Mouse (Mus musculus) liver, embryonic 16.5 days (tissue): ENCODE measurements around the gene Galnt10. TPM values are rescaled to one million over a fixed set of nuclear protein-coding genes. Genes with fewer than 3 reads are reported as not detected.
"Not testable (repeated sequence)": the region's sequence is repeated elsewhere in the genome, so short reads cannot be mapped to it uniquely, and the experiment has no call there.

Source experiments
- ATAC-seq: fragments of 200-750 bp; cut with Nextera tagmentation; 2 replicates; pipeline ENCODE4 v1.8.0; 2017; ENCODE audit warnings: low read depth, mild to moderate bottlenecking, moderate number of reproducible peaks, moderate library complexity
- H3K27ac ChIP-seq: fragments of 300-500 bp; sonication (generic); 2 replicates; pipeline ENCODE4 v1.5.1; 2014; ENCODE audit warnings: mild to moderate bottlenecking, low read length
- H3K27me3 ChIP-seq: fragments of 300-500 bp; sonication (generic); 2 replicates; pipeline ENCODE4 v1.6.1; 2014; ENCODE audit warnings: low read depth, low read length, mixed read lengths; ENCODE audit not compliant: control insufficient read depth, insufficient read depth
- H3K36me3 ChIP-seq: fragments of 300-500 bp; sonication (generic); 2 replicates; pipeline ENCODE4 v1.6.1; 2014; ENCODE audit warnings: mild to moderate bottlenecking; ENCODE audit not compliant: control insufficient read depth, insufficient read depth
- H3K4me1 ChIP-seq: fragments of 300-500 bp; sonication (generic); 2 replicates; pipeline ENCODE4 v1.6.1; 2014; ENCODE audit warnings: low read depth, low read length, mixed read lengths; ENCODE audit not compliant: control insufficient read depth
- H3K4me2 ChIP-seq: fragments of 300-500 bp; sonication (generic); 2 replicates; pipeline ENCODE4 v1.6.1; 2014; ENCODE audit warnings: low read depth, low read length, mixed read lengths
- H3K4me3 ChIP-seq: fragments of 300-500 bp; sonication (generic); 2 replicates; pipeline ENCODE4 v1.5.1; 2014; ENCODE audit warnings: low read depth, mild to moderate bottlenecking, low read length
- H3K9ac ChIP-seq: fragments of 300-500 bp; sonication (generic); 2 replicates; pipeline ENCODE4 v1.6.1; 2014; ENCODE audit warnings: low read depth, low read length
- H3K9me3 ChIP-seq: fragments of 300-500 bp; sonication (generic); replicated peaks from 2 replicates; pipeline ENCODE4 v1.6.1; 2016; ENCODE audit warnings: low read length; ENCODE audit not compliant: control insufficient read depth
- WGBS: fragments of 180-500 bp; shearing (Covaris S2); extraction: QIAGEN DNeasy Blood & Tissue Kit; methylation state at CpG from one replicate; pipeline ENCODE4 v1.1.7; 2014; ENCODE audit not compliant: insufficient replicate concordance; 5-methylcytosine and 5-hydroxymethylcytosine counted together
- polyA plus RNA-seq: library from polyadenylated mRNA; unstranded; fragments of >200 nt; fragmentation: Nextera tagmentation; extraction: Ambion mirVana; gene quantifications from 2 replicates; pipeline ENCODE4 v1.2.1, GENCODE M21; 2015

The Galnt10 gene
- polyA plus RNA-seq, 1 experiment from 2014 or later = 26.3 TPM

- no peak overlapping the region for H3K27ac ChIP-seq
- H3K4me1 ChIP-seq = no peaks in the 10 kb centered on the region
- H3K4me2 ChIP-seq = no peak overlapping the region
- H3K4me3 ChIP-seq = no peak overlapping the region
- no peaks in the 10 kb centered on the region for H3K36me3 ChIP-seq
- H3K9me3 ChIP-seq = no peaks in the 10 kb centered on the region
- H3K9ac ChIP-seq = no peak overlapping the region
- no peaks in the 10 kb centered on the region; the same call in 1 of the 2 replicates for H3K27me3 ChIP-seq
- ATAC-seq = no peak
- 18% methylated on average over 9 of the region's 9 CpGs for WGBS
Measured at GRCm38 (mm10) chr11:57819999-57820581, 174.8 kb downstream of the Galnt10 start.

GRCm38 (mm10) chr11:57823159-57823558 is 177.9 kb downstream of the Galnt10 start:
- not testable (repeated sequence) for H3K4me3 ChIP-seq, H3K4me1 ChIP-seq, H3K27ac ChIP-seq, H3K4me2 ChIP-seq, H3K9ac ChIP-seq, H3K36me3 ChIP-seq, ATAC-seq, H3K9me3 ChIP-seq
- WGBS = 76% methylated on average over 2 of the region's 2 CpGs
- peaks cover 25% of the 10 kb centered on the region for H3K27me3 ChIP-seq

DNA sequence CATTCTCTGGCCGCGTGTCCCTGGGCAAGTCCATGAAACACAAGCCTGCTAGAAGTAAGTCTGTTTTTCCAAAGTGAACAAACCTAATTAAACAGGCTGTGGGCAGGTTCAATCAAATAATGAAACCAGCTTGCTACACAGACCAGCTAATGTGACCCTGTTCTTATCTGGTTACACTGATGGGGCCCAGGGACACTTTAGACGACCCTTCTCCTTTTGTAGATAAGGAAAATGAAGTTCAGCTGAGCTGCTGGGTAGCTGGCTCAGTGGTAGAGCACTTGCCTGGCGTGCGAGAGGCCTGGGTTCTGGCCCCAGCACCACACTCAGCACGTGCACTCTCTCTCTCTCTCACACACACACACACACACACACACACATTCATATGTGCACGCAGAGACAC is 178.5 kb downstream of the Galnt10 start:
- 37% methylated on average over 7 of the region's 7 CpGs for WGBS
- H3K27ac ChIP-seq = no peak overlapping the region
- no peaks in the 10 kb centered on the region; the same call in 1 of the 2 replicates for H3K4me1 ChIP-seq
- H3K4me2 ChIP-seq = no peak overlapping the region
- ATAC-seq = no peak
- no peak overlapping the region for H3K9ac ChIP-seq
- peaks cover 31% of the 10 kb centered on the region for H3K27me3 ChIP-seq
- no peaks in the 10 kb centered on the region for H3K9me3 ChIP-seq
- H3K4me3 ChIP-seq = no peak overlapping the region
- no peaks in the 10 kb centered on the region for H3K36me3 ChIP-seq

GRCm38 (mm10) chr11:57825234-57825633 is 180.0 kb downstream of the Galnt10 start:
- H3K36me3 ChIP-seq, H3K4me2 ChIP-seq, ATAC-seq, H3K9me3 ChIP-seq, H3K27ac ChIP-seq, H3K4me1 ChIP-seq, H3K9ac ChIP-seq, H3K4me3 ChIP-seq: not testable (repeated sequence)
- H3K27me3 ChIP-seq = peaks cover 46% of the 10 kb centered on the region
- WGBS = 46% methylated on average over 11 of the region's 11 CpGs

GRCm38 (mm10) chr11:57827048-57827914 is 182.0 kb downstream of the Galnt10 start:
- Histone ChIP-seq H3K4me1 (no peaks in the 10 kb centered on the region; the same call in 1 of the 2 replicates), H3K9me3 (no peaks in the 10 kb centered on the region), H3K27me3 (peaks cover 66% of the 10 kb centered on the region), H3K4me3 (peak overlapping the region; percentile 13; the same call in 1 of the 2 replicates), H3K4me2 (peak overlapping the region; percentile 19; the same call in 1 of the 2 replicates), H3K27ac (no peak overlapping the region), H3K9ac (no peak overlapping the region), H3K36me3 (no peaks in the 10 kb centered on the region)
- 2% methylated on average over 41 of the region's 41 CpGs for whole genome bisulfite sequencing
- ATAC-seq = no peak

DNA sequence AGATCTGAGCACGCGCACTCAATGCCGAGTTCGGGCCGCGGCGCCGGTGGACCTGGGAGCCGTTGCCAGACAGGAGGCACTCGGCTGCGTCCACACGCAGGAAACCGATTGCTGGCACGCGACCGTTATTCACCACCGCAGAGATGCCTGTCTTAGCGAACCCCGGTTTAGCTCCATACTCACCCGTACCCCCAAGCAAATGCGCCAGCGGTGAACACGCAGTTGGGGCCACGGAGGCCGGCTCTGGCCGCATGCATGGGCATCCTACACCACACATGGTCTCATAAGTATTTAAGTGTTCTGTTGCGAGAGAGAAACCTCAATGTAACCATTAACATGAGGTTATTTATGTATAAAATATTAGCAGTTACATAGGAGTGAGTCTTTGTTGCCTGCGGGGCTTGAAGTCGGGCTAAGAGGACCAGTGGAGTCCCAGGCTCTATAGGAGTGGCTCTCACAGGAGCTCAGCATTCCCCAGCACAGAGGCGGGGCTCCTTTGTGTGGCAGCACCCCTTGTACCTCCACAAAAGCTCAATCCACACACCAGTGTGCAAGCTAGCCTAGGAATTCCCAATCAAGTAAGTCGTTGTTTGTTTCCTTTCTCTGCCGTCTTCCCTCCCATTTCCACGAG is 182.8 kb downstream of the Galnt10 start:
- Histone ChIP-seq H3K4me3 (peak overlapping the region; percentile 13; the same call in 1 of the 2 replicates), H3K9ac (no peak overlapping the region), H3K4me2 (peak overlapping the region; percentile 19; the same call in 1 of the 2 replicates), H3K9me3 (no peaks in the 10 kb centered on the region), H3K27ac (no peak overlapping the region), H3K36me3 (no peaks in the 10 kb centered on the region), H3K27me3 (peaks cover 74% of the 10 kb centered on the region), H3K4me1 (no peaks in the 10 kb centered on the region; the same call in 1 of the 2 replicates)
- ATAC-seq = no peak
- WGBS = 2% methylated on average over 33 of the region's 33 CpGs

DNA sequence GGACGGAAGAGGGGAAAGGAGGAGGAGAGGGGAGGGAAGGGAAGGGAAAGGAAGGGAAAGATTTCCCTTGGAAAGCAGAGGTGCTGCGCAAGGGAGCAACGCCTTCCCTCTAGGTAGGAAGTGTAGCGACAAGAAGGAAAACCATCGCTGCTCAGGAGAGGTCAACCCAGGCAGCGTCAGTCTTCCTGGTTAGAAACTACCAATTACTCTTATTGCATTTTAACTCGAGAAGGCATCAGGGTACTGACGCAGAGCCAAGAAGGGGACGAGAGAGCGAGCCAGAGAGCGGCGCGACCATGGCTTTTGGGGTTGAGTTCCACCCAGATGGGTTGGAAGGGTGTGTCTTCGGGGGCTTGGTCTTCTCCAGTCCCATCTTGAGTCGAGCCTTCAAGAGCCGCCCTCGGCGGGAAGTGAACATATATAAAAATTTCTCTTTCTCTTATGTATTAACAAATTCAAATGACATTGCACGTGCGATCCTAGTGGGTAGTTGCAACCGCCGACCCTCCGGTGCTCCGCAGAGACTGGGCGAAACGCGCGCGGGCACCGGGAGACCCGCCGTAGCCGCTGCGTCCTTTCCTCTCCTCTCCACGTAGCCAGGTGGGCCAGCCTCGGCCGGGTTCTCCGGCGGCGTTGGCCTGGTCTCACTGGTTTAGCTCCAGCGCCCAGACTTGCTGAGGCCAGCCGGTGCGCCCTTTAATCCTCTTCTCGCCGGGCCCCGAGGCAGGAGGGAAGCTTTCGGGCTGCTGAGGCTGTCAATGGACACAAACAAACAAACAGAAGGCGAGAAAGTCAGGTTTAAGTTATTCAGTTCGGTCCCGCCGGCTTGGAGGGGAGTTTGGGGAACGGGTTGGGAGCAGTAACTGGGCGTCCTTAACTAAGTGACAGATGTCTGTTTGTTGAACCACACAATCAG is 184.0 kb downstream of the Galnt10 start:
- Histone ChIP-seq H3K27me3 (peaks cover 86% of the 10 kb centered on the region), H3K27ac (no peak overlapping the region), H3K9ac (no peak overlapping the region), H3K9me3 (no peaks in the 10 kb centered on the region), H3K36me3 (no peaks in the 10 kb centered on the region), H3K4me1 (no peaks in the 10 kb centered on the region; the same call in 1 of the 2 replicates), H3K4me3 (no peak overlapping the region), H3K4me2 (no peak overlapping the region)
- 3% methylated on average over 53 of the region's 53 CpGs for WGBS
- ATAC-seq = no peak
